Mouse (Mus musculus): ENCODE measurements around the gene Gm3755.
"Not testable (repeated sequence)": the region's sequence is repeated elsewhere in the genome, so short reads cannot be mapped to it uniquely, and the experiment has no call there.

Gm3755 gene

GRCm38 (mm10) chr14:7450817-7451216 lies at the start of gene Gm3755:
Gene Gm3755 (minus strand): TSS chr14:7450917.
- not testable (repeated sequence) for DNase-seq

DNA sequence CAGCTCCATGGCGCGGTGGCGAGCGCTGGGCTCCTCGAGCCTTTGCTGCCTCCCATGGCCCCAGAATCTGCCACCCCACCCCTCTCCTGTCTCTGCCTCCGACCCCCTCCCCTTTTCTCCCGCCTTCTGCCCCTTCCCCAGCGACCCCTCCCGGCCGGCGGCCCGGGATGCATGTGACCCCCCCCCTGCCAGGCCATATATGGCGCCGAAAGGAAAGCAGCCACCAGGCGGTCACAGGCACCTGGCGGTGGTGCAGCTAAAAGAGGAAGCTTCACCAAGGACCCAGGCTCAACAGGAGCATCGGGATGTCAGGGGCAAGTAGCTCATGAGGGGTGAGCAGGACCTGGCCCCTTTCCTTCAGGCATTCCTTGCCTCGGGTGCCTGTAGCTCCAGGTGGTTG lies 38.0 kb upstream of the Gm3755 start:
- DNase-seq, result peak; percentile 1

GRCm38 (mm10) chr14:7483662-7484061 lies 32.9 kb upstream of the Gm3755 start, which contains the start of gene Gm3752:
Gene Gm3752 (minus strand): TSS chr14:7483762.
- DNase-seq, result not testable (repeated sequence)

DNA sequence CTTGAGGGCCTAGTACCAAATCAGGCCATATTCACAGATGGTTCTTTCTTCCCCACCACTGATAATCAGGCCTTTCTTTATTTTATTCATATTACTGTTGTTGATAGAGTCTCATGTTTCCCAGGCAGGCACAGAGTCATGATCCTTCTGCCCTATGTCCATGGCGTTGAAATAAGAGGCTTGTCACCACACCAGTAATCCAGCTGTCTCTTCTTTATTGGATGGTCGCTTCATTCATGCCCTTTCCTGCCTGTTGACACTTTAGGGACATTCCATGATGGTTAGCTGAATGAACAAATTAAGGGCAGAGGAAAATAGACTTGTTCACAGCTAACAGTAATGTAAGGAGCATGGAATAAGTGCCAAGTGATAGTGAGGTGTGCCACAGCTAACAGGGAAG lies 28.2 kb downstream of the Gm3755 start:
- DNase-seq, result not testable (repeated sequence)

All from liver (tissue).